Mouse (Mus musculus) right cerebral cortex, postnatal 4 days (tissue): ENCODE data around the gene 5730507C01Rik.
"Not testable (repeated sequence)": the region's sequence is repeated elsewhere in the genome, so short reads cannot be mapped to it uniquely, and the experiment has no call there.

Experiments used
- DNase-seq: peaks from one replicate; pipeline ENCODE4 v3.0.0-alpha.2; 2022

5730507C01Rik gene

DNA sequence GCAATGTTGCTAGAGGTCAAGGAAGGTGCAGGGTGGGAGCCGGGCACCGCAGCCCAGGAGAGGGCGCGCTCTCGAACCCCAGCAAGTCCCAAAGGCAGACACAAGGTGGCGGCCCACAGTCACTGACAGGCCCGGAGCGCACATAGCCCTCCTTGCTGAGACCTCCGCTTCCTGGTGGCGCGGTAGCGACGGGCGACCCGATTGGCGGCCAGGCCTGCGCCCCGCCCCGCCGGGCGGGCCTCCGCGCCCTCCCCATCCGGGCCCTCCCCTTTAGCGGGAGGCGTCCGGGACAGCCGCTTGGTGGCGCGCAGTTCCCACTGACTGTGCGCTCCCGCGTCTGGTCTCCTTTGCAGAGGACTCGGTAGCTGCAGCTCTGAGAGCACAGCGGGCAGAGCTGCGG, at the start of gene 5730507C01Rik:
Gene 5730507C01Rik, plus strand, starts transcription at position 340 of the 400 bp plus-strand sequence.
- peak; percentile 10 for DNase-seq

DNA sequence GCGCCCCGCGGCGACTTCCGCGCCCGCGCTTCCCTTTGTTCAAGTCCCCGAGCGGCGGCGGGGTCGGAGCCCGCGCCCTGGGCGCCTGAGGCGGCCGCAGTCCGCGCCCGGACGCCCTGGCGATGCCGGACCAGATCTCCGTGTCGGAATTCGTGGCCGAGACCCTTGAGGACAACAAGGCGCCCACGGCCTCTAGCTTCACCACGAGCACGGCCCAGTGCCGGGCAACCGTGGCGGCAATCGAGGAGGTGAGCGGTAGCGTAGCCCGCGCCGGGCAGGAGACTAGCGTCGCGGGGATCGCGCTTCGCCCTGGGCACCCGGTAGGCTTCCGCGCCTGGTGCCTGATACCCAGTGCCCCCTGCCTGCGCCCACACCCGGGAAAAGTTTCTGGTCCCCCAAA, 306 bp downstream of the 5730507C01Rik start:
- not testable (repeated sequence) for DNase-seq

DNA sequence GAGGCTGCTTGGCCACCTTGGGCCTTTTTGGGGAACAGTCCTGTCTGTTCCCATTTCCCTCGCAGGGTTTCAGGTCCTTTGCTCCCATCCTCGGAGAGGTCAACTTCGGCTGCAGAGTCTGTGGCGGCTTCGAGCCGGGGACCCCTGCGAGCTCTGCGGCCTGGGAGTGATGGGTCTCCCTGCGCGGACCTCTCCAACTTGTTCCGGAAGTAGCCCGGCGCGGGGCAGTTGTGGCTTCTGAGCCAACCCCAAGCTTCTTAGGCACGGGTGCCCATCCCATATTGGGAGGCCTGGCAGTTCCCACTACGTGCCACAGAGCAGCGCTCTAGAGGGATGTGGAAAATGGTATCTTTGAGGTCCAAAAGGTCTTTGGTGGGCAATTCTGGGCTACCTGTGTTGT, 767 bp downstream of the 5730507C01Rik start:
- DNase-seq, result peak; percentile 1
